Mouse (Mus musculus): ENCODE results near the gene Sf3a2. TPM values are rescaled to one million over a fixed set of nuclear protein-coding genes. Genes with fewer than 3 reads are reported as not detected.

Sf3a2 gene
- total and polyA plus RNA-seq, 3 experiments = 50.4 to 210 TPM; not detected in 1

GRCm38 (mm10) chr10:80785963-80786362 lies 12.0 kb upstream of the Sf3a2 start:
- Histone ChIP-seq H3K36me3 (ENCODE audit: control insufficient read depth in 1 of 2, insufficient read depth in 2 of 2, low read length in 2 of 2) (peaks cover 0 to 14% of the 10 kb centered on the region in 2 experiments; a peak in 1 of 4 replicates), H3K4me1 (ENCODE audit: control insufficient read depth in 1 of 2, insufficient read depth in 2 of 2, low read length in 2 of 2) (no peaks in the 10 kb centered on the region), H3K27ac (ENCODE audit: control insufficient read depth, low read depth, low read length) (no peak overlapping the region), H3K9me3 (replicated peaks; ENCODE audit: insufficient read depth, low read length) (no peaks in the 10 kb centered on the region), H3K79me2 (ENCODE audit: control insufficient read depth, insufficient read depth, low read length, poor library complexity) (no peaks in the 10 kb centered on the region), H3K4me3 (ENCODE audit: control insufficient read depth in 1 of 2, insufficient read depth in 1 of 2, low read depth in 2 of 2, low read length in 2 of 2) (no peak overlapping the region), H3K27me3 (ENCODE audit: control insufficient read depth in 1 of 2, insufficient read depth in 2 of 2, low read length in 2 of 2) (no peaks in the 10 kb centered on the region), H3K9ac (ENCODE audit: control insufficient read depth, low read depth, low read length, poor library complexity, severe bottlenecking) (no peak overlapping the region)
- TF ChIP-seq CTCF (IDR thresholded peaks at IDR 0.05 in 2 of 3, conservative IDR thresholded peaks at IDR 0.05 in 1 of 3; ENCODE audit: control insufficient read depth in 1 of 3, insufficient read depth in 1 of 3, low read depth in 2 of 3, low read length in 3 of 3, poor library complexity in 1 of 3, severe bottlenecking in 1 of 3) = no peak
- TF ChIP-seq MYB (IDR thresholded peaks at IDR 0.05; ENCODE audit: low read depth, low read length) = no peak
- TF ChIP-seq MYC (IDR thresholded peaks at IDR 0.05; ENCODE audit: low read depth, low read length) = no peak
- no peak for TF ChIP-seq CHD2 (IDR thresholded peaks at IDR 0.05; ENCODE audit: low read length)
- no peak for TF ChIP-seq E2F4 (IDR thresholded peaks at IDR 0.05; ENCODE audit: borderline replicate concordance, low read depth, low read length)
- no peak for TF ChIP-seq EP300 (IDR thresholded peaks at IDR 0.05; ENCODE audit: low read depth in 1 of 2, low read length in 2 of 2)
- no peak for TF ChIP-seq SMC3 (IDR thresholded peaks at IDR 0.05; ENCODE audit: low read depth, low read length)
- TF ChIP-seq POLR2AphosphoS2 (IDR thresholded peaks at IDR 0.05; ENCODE audit: low read length) = no peak
- TF ChIP-seq TBP (IDR thresholded peaks at IDR 0.05; ENCODE audit: low read depth, low read length) = no peak
- no peak for TF ChIP-seq POLR2AphosphoS5 (IDR thresholded peaks at IDR 0.05; ENCODE audit: borderline replicate concordance, low read depth, low read length)
- no peak for TF ChIP-seq UBTF (IDR thresholded peaks at IDR 0.05; ENCODE audit: borderline replicate concordance, insufficient read depth, low read depth, low read length)
- TF ChIP-seq MEF2A (IDR thresholded peaks at IDR 0.05; ENCODE audit: extremely low read depth, insufficient replicate concordance, low read depth, low read length, poor library complexity, severe bottlenecking) = no peak
- TF ChIP-seq ZKSCAN1 (IDR thresholded peaks at IDR 0.05; ENCODE audit: low read depth, low read length) = no peak
- TF ChIP-seq NRF1 (IDR thresholded peaks at IDR 0.05; ENCODE audit: insufficient read depth, low read depth, low read length, poor library complexity, severe bottlenecking) = no peak
- TF ChIP-seq ZNF384 (IDR thresholded peaks at IDR 0.05; ENCODE audit: low read depth, low read length) = no peak
- no peak for TF ChIP-seq USF2 (IDR thresholded peaks at IDR 0.05; ENCODE audit: borderline replicate concordance in 1 of 2, insufficient read depth in 1 of 2, low read depth in 1 of 2, low read length in 2 of 2)
- no peak for DNase-seq (ENCODE audit: low read depth, low spot score)

DNA sequence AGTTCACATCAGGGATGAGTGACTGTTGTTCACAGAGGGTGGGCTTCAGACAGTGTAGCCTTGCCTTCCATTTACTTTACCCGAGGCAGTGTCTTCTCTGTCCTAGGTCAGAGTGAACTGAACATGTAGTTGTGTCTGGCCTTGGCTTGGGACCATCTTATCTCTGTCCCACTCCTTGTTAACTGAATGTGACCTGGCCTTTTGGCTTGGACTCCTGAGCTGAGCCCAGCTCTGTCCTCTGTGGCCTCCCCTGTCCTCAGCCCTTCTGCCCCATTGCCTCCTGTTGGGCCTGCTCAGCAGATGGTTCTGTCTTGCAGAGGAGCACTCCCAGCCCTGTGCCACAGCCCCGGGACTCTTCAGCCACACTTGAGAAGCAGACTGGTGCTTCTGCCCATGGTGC lies 10.5 kb upstream of the Sf3a2 start:
- no peaks in the 10 kb centered on the region for H3K79me2 ChIP-seq (ENCODE audit: control insufficient read depth, insufficient read depth, low read length, poor library complexity)
- TF ChIP-seq SMC3 (IDR thresholded peaks at IDR 0.05; ENCODE audit: low read depth, low read length) (no peak), POLR2AphosphoS2 (IDR thresholded peaks at IDR 0.05; ENCODE audit: low read length) (no peak), E2F4 (IDR thresholded peaks at IDR 0.05; ENCODE audit: borderline replicate concordance, low read depth, low read length) (no peak), MEF2A (IDR thresholded peaks at IDR 0.05; ENCODE audit: extremely low read depth, insufficient replicate concordance, low read depth, low read length, poor library complexity, severe bottlenecking) (no peak), UBTF (IDR thresholded peaks at IDR 0.05; ENCODE audit: borderline replicate concordance, insufficient read depth, low read depth, low read length) (no peak), TCF12 (IDR thresholded peaks at IDR 0.05; ENCODE audit: low read depth, low read length) (no peak), NELFE (IDR thresholded peaks at IDR 0.05; ENCODE audit: low read depth, low read length) (no peak), ZKSCAN1 (IDR thresholded peaks at IDR 0.05; ENCODE audit: low read depth, low read length) (no peak), USF1 (IDR thresholded peaks at IDR 0.05; ENCODE audit: low read depth, low read length) (no peak), MYB (IDR thresholded peaks at IDR 0.05; ENCODE audit: low read depth, low read length) (no peak), BHLHE40 (IDR thresholded peaks at IDR 0.05; ENCODE audit: borderline replicate concordance, low read depth, low read length) (no peak), POLR2A (IDR thresholded peaks at IDR 0.05; ENCODE audit: control insufficient read depth in 1 of 2, insufficient read depth in 1 of 2, low read depth in 1 of 2, low read length in 2 of 2, poor library complexity in 1 of 2) (no peak), CTCF (IDR thresholded peaks at IDR 0.05 in 2 of 3, conservative IDR thresholded peaks at IDR 0.05 in 1 of 3; ENCODE audit: control insufficient read depth in 1 of 3, insufficient read depth in 1 of 3, low read depth in 2 of 3, low read length in 3 of 3, poor library complexity in 1 of 3, severe bottlenecking in 1 of 3) (no peak), USF2 (IDR thresholded peaks at IDR 0.05; ENCODE audit: borderline replicate concordance in 1 of 2, insufficient read depth in 1 of 2, low read depth in 1 of 2, low read length in 2 of 2) (no peak)

More for the DNA sequence above, 10.5 kb upstream of the Sf3a2 start:
- peaks cover 0 to 14% of the 10 kb centered on the region in 2 experiments; a peak in 1 of 4 replicates for H3K36me3 ChIP-seq (ENCODE audit: control insufficient read depth in 1 of 2, insufficient read depth in 2 of 2, low read length in 2 of 2)
- no peak overlapping the region for H3K27ac ChIP-seq (ENCODE audit: control insufficient read depth, low read depth, low read length)
- no peak overlapping the region for H3K4me3 ChIP-seq (ENCODE audit: control insufficient read depth in 1 of 2, insufficient read depth in 1 of 2, low read depth in 2 of 2, low read length in 2 of 2)
- H3K9me3 ChIP-seq (replicated peaks; ENCODE audit: insufficient read depth, low read length) = no peaks in the 10 kb centered on the region
- no peak for DNase-seq (ENCODE audit: low read depth, low spot score)
- no peaks in the 10 kb centered on the region for H3K27me3 ChIP-seq (ENCODE audit: control insufficient read depth in 1 of 2, insufficient read depth in 2 of 2, low read length in 2 of 2)
- no peak overlapping the region for H3K9ac ChIP-seq (ENCODE audit: control insufficient read depth, low read depth, low read length, poor library complexity, severe bottlenecking)
- no peaks in the 10 kb centered on the region for H3K4me1 ChIP-seq (ENCODE audit: control insufficient read depth in 1 of 2, insufficient read depth in 2 of 2, low read length in 2 of 2)

All from MEL (cell line).